Mouse (Mus musculus): Measurements from ENCODE around the gene Ghrhr. TPM values are rescaled to one million over a fixed set of nuclear protein-coding genes. Genes with fewer than 3 reads are reported as not detected.

The Ghrhr gene
- polyA plus RNA-seq, 1 experiment from 2014 or later: 0.18 TPM

GRCm38 (mm10) chr6:55379641-55380335, 3.7 kb downstream of the Ghrhr start:
- 45% methylated on average over 3 of the region's 3 CpGs for WGBS
- no peak overlapping the region for H3K27ac ChIP-seq (ENCODE audit: low read depth)
- H3K36me3 ChIP-seq (ENCODE audit: control insufficient read depth, insufficient read depth, low read length): no peaks in the 10 kb centered on the region
- H3K4me3 ChIP-seq (ENCODE audit: low read depth, low read length): no peak overlapping the region
- 0 out of 2 replicates have a peak, but pooled peaks cover 3% of the 10 kb centered on the region for H3K4me1 ChIP-seq (replicated peaks; ENCODE audit: control insufficient read depth, insufficient read depth, low read length)
- DNase-seq (ENCODE audit: low spot score) (no peak), ATAC-seq (replicated peaks; ENCODE audit: low FRiP score, low TSS enrichment, low read depth) (no peak)
- H3K27me3 ChIP-seq (replicated peaks; ENCODE audit: control insufficient read depth, insufficient read depth, low read length): no peaks in the 10 kb centered on the region
- H3K9me3 ChIP-seq (ENCODE audit: control insufficient read depth, low read length): no peaks in the 10 kb centered on the region
- no peak overlapping the region for H3K4me2 ChIP-seq (ENCODE audit: low read length)
- no peak overlapping the region for H3K9ac ChIP-seq (ENCODE audit: low read length)

GRCm38 (mm10) chr6:55381966-55382365, 5.9 kb downstream of the Ghrhr start:
- DNase-seq (ENCODE audit: low spot score) (no peak), ATAC-seq (replicated peaks; ENCODE audit: low FRiP score, low TSS enrichment, low read depth) (no peak)
- H3K9ac ChIP-seq (ENCODE audit: low read length): no peak overlapping the region
- H3K4me2 ChIP-seq (ENCODE audit: low read length): no peak overlapping the region
- H3K27me3 ChIP-seq (replicated peaks; ENCODE audit: control insufficient read depth, insufficient read depth, low read length): no peaks in the 10 kb centered on the region
- no peak overlapping the region for H3K4me3 ChIP-seq (ENCODE audit: low read depth, low read length)
- H3K9me3 ChIP-seq (ENCODE audit: control insufficient read depth, low read length): no peaks in the 10 kb centered on the region
- H3K27ac ChIP-seq (ENCODE audit: low read depth): no peak overlapping the region
- no peaks in the 10 kb centered on the region for H3K36me3 ChIP-seq (ENCODE audit: control insufficient read depth, insufficient read depth, low read length)
- 86% methylated on average over 4 of the region's 4 CpGs for WGBS
- 0 out of 2 replicates have a peak, but pooled peaks cover 3% of the 10 kb centered on the region for H3K4me1 ChIP-seq (replicated peaks; ENCODE audit: control insufficient read depth, insufficient read depth, low read length)

DNA sequence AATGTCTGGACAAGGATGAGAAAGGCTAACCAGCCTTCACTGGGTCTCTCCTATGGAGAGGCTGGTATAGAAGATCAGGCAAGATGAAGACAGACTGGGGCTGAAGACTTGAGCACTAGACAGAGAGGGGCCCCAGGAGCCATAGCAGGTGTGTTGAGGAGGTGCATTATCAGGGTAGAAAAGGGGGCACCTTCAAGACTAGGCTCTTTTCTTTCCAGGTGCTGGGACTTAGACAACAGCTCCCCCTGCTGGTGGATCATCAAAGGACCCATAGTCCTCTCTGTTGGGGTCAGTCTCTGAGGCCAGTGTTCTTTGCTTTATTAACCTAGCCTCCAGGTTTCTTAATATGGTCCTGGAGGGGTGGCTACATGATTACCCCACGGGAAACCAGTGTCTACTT, 7.8 kb downstream of the Ghrhr start:
- Histone ChIP-seq H3K27me3 (replicated peaks; ENCODE audit: control insufficient read depth, insufficient read depth, low read length) (no peaks in the 10 kb centered on the region), H3K4me2 (ENCODE audit: low read length) (no peak overlapping the region), H3K4me3 (ENCODE audit: low read depth, low read length) (no peak overlapping the region), H3K36me3 (ENCODE audit: control insufficient read depth, insufficient read depth, low read length) (no peaks in the 10 kb centered on the region), H3K9ac (ENCODE audit: low read length) (no peak overlapping the region), H3K4me1 (replicated peaks; ENCODE audit: control insufficient read depth, insufficient read depth, low read length) (no peaks in the 10 kb centered on the region), H3K27ac (ENCODE audit: low read depth) (no peak overlapping the region), H3K9me3 (ENCODE audit: control insufficient read depth, low read length) (no peaks in the 10 kb centered on the region)
- DNase-seq (ENCODE audit: low spot score) (peak; percentile 81), ATAC-seq (replicated peaks; ENCODE audit: low FRiP score, low TSS enrichment, low read depth) (peak; percentile 59)
- WGBS: 4% methylated on average over 1 of the region's 1 CpGs

DNA sequence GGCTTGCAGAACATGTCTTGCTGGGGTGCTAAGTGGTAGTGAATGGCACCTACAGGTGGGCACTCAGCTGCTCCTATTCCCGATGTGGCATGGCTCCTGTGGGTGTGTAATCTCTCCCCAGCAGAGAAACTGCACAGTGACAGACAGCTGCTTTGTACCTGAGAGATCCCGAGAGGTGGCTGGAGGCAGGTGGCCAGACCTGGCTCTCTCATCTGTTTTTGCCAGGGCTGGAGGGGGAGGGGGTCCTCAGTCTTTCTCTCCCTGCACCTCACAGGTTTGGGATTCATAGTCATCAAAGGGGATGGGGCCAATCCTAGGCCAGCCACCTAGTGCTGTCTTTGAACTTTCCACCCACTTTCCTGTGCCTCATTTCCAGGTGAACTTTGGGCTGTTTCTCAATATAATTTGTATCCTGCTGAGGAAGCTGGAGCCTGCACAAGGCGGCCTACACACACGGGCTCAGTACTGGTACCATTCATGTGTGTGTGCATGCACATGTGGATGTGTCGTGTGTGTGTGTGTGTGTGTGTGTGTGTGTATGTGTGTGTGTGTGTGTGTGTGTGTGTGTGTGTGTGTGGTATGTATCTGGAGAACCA, 8.4 kb downstream of the Ghrhr start:
- DNase-seq (ENCODE audit: low spot score): no peak
- Histone ChIP-seq H3K4me2 (ENCODE audit: low read length) (no peak overlapping the region), H3K9ac (ENCODE audit: low read length) (no peak overlapping the region), H3K4me3 (ENCODE audit: low read depth, low read length) (no peak overlapping the region), H3K9me3 (ENCODE audit: control insufficient read depth, low read length) (no peaks in the 10 kb centered on the region), H3K27ac (ENCODE audit: low read depth) (no peak overlapping the region), H3K4me1 (replicated peaks; ENCODE audit: control insufficient read depth, insufficient read depth, low read length) (no peaks in the 10 kb centered on the region), H3K36me3 (ENCODE audit: control insufficient read depth, insufficient read depth, low read length) (no peaks in the 10 kb centered on the region), H3K27me3 (replicated peaks; ENCODE audit: control insufficient read depth, insufficient read depth, low read length) (no peaks in the 10 kb centered on the region)
- ATAC-seq (replicated peaks; ENCODE audit: low FRiP score, low TSS enrichment, low read depth): 0 out of 2 replicates have a peak, but pooled peaks have one; percentile 8
- WGBS: 69% methylated on average over 5 of the region's 5 CpGs

- no peak for DNase-seq (ENCODE audit: low spot score)
- no peaks in the 10 kb centered on the region for H3K27me3 ChIP-seq (replicated peaks; ENCODE audit: control insufficient read depth, insufficient read depth, low read length)
- H3K9ac ChIP-seq (ENCODE audit: low read length): no peak overlapping the region
- H3K4me2 ChIP-seq (ENCODE audit: low read length): no peak overlapping the region
- H3K9me3 ChIP-seq (ENCODE audit: control insufficient read depth, low read length): no peaks in the 10 kb centered on the region
- H3K4me3 ChIP-seq (ENCODE audit: low read depth, low read length): no peak overlapping the region
- H3K27ac ChIP-seq (ENCODE audit: low read depth): no peak overlapping the region
- ATAC-seq (replicated peaks; ENCODE audit: low FRiP score, low TSS enrichment, low read depth): no peak
- H3K4me1 ChIP-seq (replicated peaks; ENCODE audit: control insufficient read depth, insufficient read depth, low read length): no peaks in the 10 kb centered on the region
- H3K36me3 ChIP-seq (ENCODE audit: control insufficient read depth, insufficient read depth, low read length): no peaks in the 10 kb centered on the region
- 42% methylated on average over 12 of the region's 12 CpGs for WGBS
These were observed 12.6 kb downstream of the Ghrhr start for GRCm38 (mm10) chr6:55388546-55389169.

DNA sequence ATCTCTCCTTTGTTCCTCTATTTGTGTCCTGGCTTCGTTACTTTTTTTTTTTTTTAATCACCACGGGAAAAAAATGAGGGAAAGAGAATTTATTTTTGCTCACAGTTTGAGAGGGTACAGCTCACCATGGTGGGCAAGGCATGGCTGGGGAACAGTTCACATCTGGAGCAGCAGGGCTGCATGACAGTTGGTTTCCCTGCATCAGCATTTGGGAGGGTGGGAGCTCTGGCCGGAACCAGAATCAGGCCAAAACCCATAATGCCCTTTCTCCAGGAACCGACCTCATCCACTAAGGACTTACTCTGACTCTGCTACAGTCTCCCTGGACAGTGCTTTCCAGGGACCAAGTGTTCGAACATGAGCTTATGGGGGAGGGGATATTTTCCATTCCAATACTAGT, 13.2 kb downstream of the Ghrhr start:
- ATAC-seq (replicated peaks; ENCODE audit: low FRiP score, low TSS enrichment, low read depth) (no peak), DNase-seq (ENCODE audit: low spot score) (no peak)
- Histone ChIP-seq H3K4me3 (ENCODE audit: low read depth, low read length) (no peak overlapping the region), H3K9me3 (ENCODE audit: control insufficient read depth, low read length) (no peaks in the 10 kb centered on the region), H3K4me2 (ENCODE audit: low read length) (no peak overlapping the region), H3K9ac (ENCODE audit: low read length) (no peak overlapping the region), H3K27ac (ENCODE audit: low read depth) (no peak overlapping the region), H3K27me3 (replicated peaks; ENCODE audit: control insufficient read depth, insufficient read depth, low read length) (no peaks in the 10 kb centered on the region), H3K4me1 (replicated peaks; ENCODE audit: control insufficient read depth, insufficient read depth, low read length) (no peaks in the 10 kb centered on the region), H3K36me3 (ENCODE audit: control insufficient read depth, insufficient read depth, low read length) (no peaks in the 10 kb centered on the region)
- WGBS: 63% methylated on average over 5 of the region's 5 CpGs

- ATAC-seq (replicated peaks; ENCODE audit: low FRiP score, low TSS enrichment, low read depth): no peak
- Histone ChIP-seq H3K27ac (ENCODE audit: low read depth) (no peak overlapping the region), H3K4me1 (replicated peaks; ENCODE audit: control insufficient read depth, insufficient read depth, low read length) (peaks cover 5% of the 10 kb centered on the region; the same call in 1 of the 2 replicates), H3K9ac (ENCODE audit: low read length) (no peak overlapping the region), H3K9me3 (ENCODE audit: control insufficient read depth, low read length) (no peaks in the 10 kb centered on the region), H3K36me3 (ENCODE audit: control insufficient read depth, insufficient read depth, low read length) (no peaks in the 10 kb centered on the region), H3K27me3 (replicated peaks; ENCODE audit: control insufficient read depth, insufficient read depth, low read length) (no peaks in the 10 kb centered on the region), H3K4me3 (ENCODE audit: low read depth, low read length) (no peak overlapping the region), H3K4me2 (ENCODE audit: low read length) (no peak overlapping the region)
- 24% methylated on average over 4 of the region's 4 CpGs for WGBS
- no peak for DNase-seq (ENCODE audit: low spot score)
These were observed 15.7 kb downstream of the Ghrhr start for GRCm38 (mm10) chr6:55391814-55392213.

- WGBS: 10% methylated on average over 4 of the region's 4 CpGs
- peaks cover 8% of the 10 kb centered on the region; the same call in 1 of the 2 replicates for H3K4me1 ChIP-seq (replicated peaks; ENCODE audit: control insufficient read depth, insufficient read depth, low read length)
- ATAC-seq (replicated peaks; ENCODE audit: low FRiP score, low TSS enrichment, low read depth) (peak; percentile 36), DNase-seq (ENCODE audit: low spot score) (peak; percentile 95)
- no peak overlapping the region for H3K9ac ChIP-seq (ENCODE audit: low read length)
- no peak overlapping the region for H3K27ac ChIP-seq (ENCODE audit: low read depth)
- H3K36me3 ChIP-seq (ENCODE audit: control insufficient read depth, insufficient read depth, low read length): no peaks in the 10 kb centered on the region
- H3K4me2 ChIP-seq (ENCODE audit: low read length): no peak overlapping the region
- H3K27me3 ChIP-seq (replicated peaks; ENCODE audit: control insufficient read depth, insufficient read depth, low read length): no peaks in the 10 kb centered on the region
- H3K9me3 ChIP-seq (ENCODE audit: control insufficient read depth, low read length): no peaks in the 10 kb centered on the region
- no peak overlapping the region for H3K4me3 ChIP-seq (ENCODE audit: low read depth, low read length)
These were observed 16.4 kb downstream of the Ghrhr start for GRCm38 (mm10) chr6:55392453-55392852.
